Mouse (Mus musculus): ENCODE measurements around the gene Ercc6. TPM values are rescaled to one million over a fixed set of nuclear protein-coding genes. Genes with fewer than 3 reads are reported as not detected.
A peak's percentile ranks its signal among the peaks of the same experiment; 100 is the strongest.

The Ercc6 gene
- polyA plus RNA-seq, 1 experiment from 2014 or later = 28.2 TPM

DNA sequence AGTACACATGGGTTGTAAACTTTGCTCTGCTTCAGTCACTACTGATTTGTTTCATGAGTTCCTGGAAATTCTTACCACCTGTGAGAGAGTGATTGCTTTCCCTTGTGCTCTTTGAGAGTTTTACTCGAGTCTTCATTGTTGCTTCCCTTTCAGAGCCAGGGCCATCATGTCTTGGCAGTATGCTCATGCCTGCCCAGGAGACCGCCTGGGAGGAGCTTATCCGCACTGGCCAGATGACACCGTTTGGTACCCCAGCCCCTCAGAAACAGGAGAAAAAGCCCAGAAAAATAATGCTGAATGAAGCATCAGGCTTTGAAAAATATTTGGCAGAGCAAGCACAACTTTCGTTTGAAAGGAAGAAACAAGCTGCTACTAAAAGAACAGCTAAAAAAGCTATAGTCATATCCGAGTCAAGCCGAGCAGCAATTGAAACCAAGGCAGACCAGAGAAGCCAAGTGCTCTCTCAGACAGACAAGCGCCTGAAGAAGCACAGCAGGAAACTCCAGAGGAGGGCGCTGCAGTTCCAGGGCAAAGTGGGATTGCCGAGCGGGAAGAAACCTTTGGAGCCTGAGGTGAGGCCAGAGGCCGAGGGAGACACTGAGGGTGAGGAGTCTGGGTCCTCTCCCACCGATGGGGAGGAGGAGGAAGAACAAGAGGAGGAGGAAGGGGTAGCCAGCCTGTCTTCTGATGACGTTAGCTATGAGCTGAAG is 12.8 kb downstream of the Ercc6 start:
- Histone ChIP-seq H3K4me3 (ENCODE audit: low read depth, low read length) (no peak overlapping the region), H3K27ac (replicated peaks; ENCODE audit: low read depth, low read length) (no peak overlapping the region), H3K9me3 (ENCODE audit: control insufficient read depth, low read length) (no peaks in the 10 kb centered on the region), H3K36me3 (ENCODE audit: control insufficient read depth, insufficient read depth, low read length) (peaks cover 5% of the 10 kb centered on the region), H3K9ac (ENCODE audit: low read length) (no peak overlapping the region), H3K4me1 (ENCODE audit: control insufficient read depth, insufficient read depth, low read length) (no peaks in the 10 kb centered on the region), H3K4me2 (ENCODE audit: low read depth, severe bottlenecking) (no peak overlapping the region), H3K27me3 (ENCODE audit: control insufficient read depth, insufficient read depth, low read length) (no peaks in the 10 kb centered on the region)
- DNase-seq (ENCODE audit: low spot score) (no peak), ATAC-seq (ENCODE audit: insufficient number of reproducible peaks, low FRiP score, low TSS enrichment, low read depth) (no peak)
- 79% methylated on average over 14 of the region's 14 CpGs for WGBS

DNA sequence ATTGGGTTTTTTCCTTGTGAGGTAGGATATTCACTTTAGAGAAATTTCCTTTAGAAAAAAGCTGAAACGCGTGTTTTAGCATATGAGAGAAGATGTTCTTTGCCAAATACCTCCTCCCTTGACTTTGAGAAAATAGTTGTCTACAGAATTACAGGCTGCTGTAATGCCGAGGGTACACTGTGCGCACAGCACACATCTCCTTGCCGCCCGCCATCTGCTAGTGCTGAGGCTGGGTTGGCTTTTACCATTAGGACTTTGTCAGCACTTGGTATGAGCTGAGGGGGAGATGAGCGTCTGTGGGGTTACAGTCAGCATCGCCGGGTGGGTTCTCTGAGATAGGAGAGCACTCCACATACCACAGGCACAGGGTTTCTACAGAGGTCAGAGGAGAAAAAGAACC is 13.9 kb downstream of the Ercc6 start:
- Histone ChIP-seq H3K27ac (replicated peaks; ENCODE audit: low read depth, low read length) (no peak overlapping the region), H3K9ac (ENCODE audit: low read length) (no peak overlapping the region), H3K9me3 (ENCODE audit: control insufficient read depth, low read length) (no peaks in the 10 kb centered on the region), H3K27me3 (ENCODE audit: control insufficient read depth, insufficient read depth, low read length) (no peaks in the 10 kb centered on the region), H3K4me3 (ENCODE audit: low read depth, low read length) (no peak overlapping the region), H3K4me2 (ENCODE audit: low read depth, severe bottlenecking) (no peak overlapping the region), H3K4me1 (ENCODE audit: control insufficient read depth, insufficient read depth, low read length) (no peaks in the 10 kb centered on the region), H3K36me3 (ENCODE audit: control insufficient read depth, insufficient read depth, low read length) (peaks cover 5% of the 10 kb centered on the region)
- no peak for ATAC-seq (ENCODE audit: insufficient number of reproducible peaks, low FRiP score, low TSS enrichment, low read depth)
- WGBS = 94% methylated on average over 9 of the region's 9 CpGs
- DNase-seq (ENCODE audit: low spot score) = no peak

GRCm38 (mm10) chr14:32529036-32529435 is 15.7 kb downstream of the Ercc6 start:
- Histone ChIP-seq H3K9ac (ENCODE audit: low read length) (no peak overlapping the region), H3K27ac (replicated peaks; ENCODE audit: low read depth, low read length) (no peak overlapping the region), H3K27me3 (ENCODE audit: control insufficient read depth, insufficient read depth, low read length) (no peaks in the 10 kb centered on the region), H3K36me3 (ENCODE audit: control insufficient read depth, insufficient read depth, low read length) (peaks cover 3% of the 10 kb centered on the region), H3K9me3 (ENCODE audit: control insufficient read depth, low read length) (no peaks in the 10 kb centered on the region), H3K4me2 (ENCODE audit: low read depth, severe bottlenecking) (no peak overlapping the region), H3K4me1 (ENCODE audit: control insufficient read depth, insufficient read depth, low read length) (0 out of 2 replicates have a peak, but pooled peaks cover 3% of the 10 kb centered on the region), H3K4me3 (ENCODE audit: low read depth, low read length) (no peak overlapping the region)
- DNase-seq (ENCODE audit: low spot score) (no peak), ATAC-seq (ENCODE audit: insufficient number of reproducible peaks, low FRiP score, low TSS enrichment, low read depth) (no peak)
- 90% methylated on average over 7 of the region's 7 CpGs for WGBS

- no peak overlapping the region for H3K27ac ChIP-seq (replicated peaks; ENCODE audit: low read depth, low read length)
- 7% methylated on average over 2 of the region's 2 CpGs for whole genome bisulfite sequencing
- H3K4me2 ChIP-seq (ENCODE audit: low read depth, severe bottlenecking) = no peak overlapping the region
- no peak overlapping the region for H3K9ac ChIP-seq (ENCODE audit: low read length)
- 0 out of 2 replicates have a peak, but pooled peaks cover 3% of the 10 kb centered on the region for H3K4me1 ChIP-seq (ENCODE audit: control insufficient read depth, insufficient read depth, low read length)
- H3K9me3 ChIP-seq (ENCODE audit: control insufficient read depth, low read length) = no peaks in the 10 kb centered on the region
- ATAC-seq (ENCODE audit: insufficient number of reproducible peaks, low FRiP score, low TSS enrichment, low read depth) (no peak), DNase-seq (ENCODE audit: low spot score) (peak; percentile 45)
- H3K4me3 ChIP-seq (ENCODE audit: low read depth, low read length) = no peak overlapping the region
- no peaks in the 10 kb centered on the region for H3K27me3 ChIP-seq (ENCODE audit: control insufficient read depth, insufficient read depth, low read length)
- peaks cover 6% of the 10 kb centered on the region for H3K36me3 ChIP-seq (ENCODE audit: control insufficient read depth, insufficient read depth, low read length)
These were observed 17.6 kb downstream of the Ercc6 start for GRCm38 (mm10) chr14:32530896-32531295.

GRCm38 (mm10) chr14:32531371-32531770 is 18.1 kb downstream of the Ercc6 start:
- H3K4me3 ChIP-seq (ENCODE audit: low read depth, low read length) = no peak overlapping the region
- H3K9ac ChIP-seq (ENCODE audit: low read length) = no peak overlapping the region
- DNase-seq (ENCODE audit: low spot score) = no peak
- no peaks in the 10 kb centered on the region for H3K27me3 ChIP-seq (ENCODE audit: control insufficient read depth, insufficient read depth, low read length)
- 0 out of 2 replicates have a peak, but pooled peaks cover 3% of the 10 kb centered on the region for H3K4me1 ChIP-seq (ENCODE audit: control insufficient read depth, insufficient read depth, low read length)
- no peaks in the 10 kb centered on the region for H3K9me3 ChIP-seq (ENCODE audit: control insufficient read depth, low read length)
- no peak overlapping the region for H3K27ac ChIP-seq (replicated peaks; ENCODE audit: low read depth, low read length)
- no peak overlapping the region for H3K4me2 ChIP-seq (ENCODE audit: low read depth, severe bottlenecking)
- 81% methylated on average over 3 of the region's 3 CpGs for WGBS
- peaks cover 6% of the 10 kb centered on the region for H3K36me3 ChIP-seq (ENCODE audit: control insufficient read depth, insufficient read depth, low read length)
- no peak for ATAC-seq (ENCODE audit: insufficient number of reproducible peaks, low FRiP score, low TSS enrichment, low read depth)

- Histone ChIP-seq H3K9ac (ENCODE audit: low read length) (no peak overlapping the region), H3K9me3 (ENCODE audit: control insufficient read depth, low read length) (no peaks in the 10 kb centered on the region), H3K4me2 (ENCODE audit: low read depth, severe bottlenecking) (no peak overlapping the region), H3K4me1 (ENCODE audit: control insufficient read depth, insufficient read depth, low read length) (0 out of 2 replicates have a peak, but pooled peaks cover 3% of the 10 kb centered on the region), H3K27ac (replicated peaks; ENCODE audit: low read depth, low read length) (no peak overlapping the region), H3K4me3 (ENCODE audit: low read depth, low read length) (no peak overlapping the region), H3K36me3 (ENCODE audit: control insufficient read depth, insufficient read depth, low read length) (peaks cover 4% of the 10 kb centered on the region; the same call in 1 of the 2 replicates), H3K27me3 (ENCODE audit: control insufficient read depth, insufficient read depth, low read length) (no peaks in the 10 kb centered on the region)
- DNase-seq (ENCODE audit: low spot score) (no peak), ATAC-seq (ENCODE audit: insufficient number of reproducible peaks, low FRiP score, low TSS enrichment, low read depth) (no peak)
- WGBS = 53% methylated on average over 7 of the region's 7 CpGs
These were observed 19.2 kb downstream of the Ercc6 start for GRCm38 (mm10) chr14:32532381-32533147.

DNA sequence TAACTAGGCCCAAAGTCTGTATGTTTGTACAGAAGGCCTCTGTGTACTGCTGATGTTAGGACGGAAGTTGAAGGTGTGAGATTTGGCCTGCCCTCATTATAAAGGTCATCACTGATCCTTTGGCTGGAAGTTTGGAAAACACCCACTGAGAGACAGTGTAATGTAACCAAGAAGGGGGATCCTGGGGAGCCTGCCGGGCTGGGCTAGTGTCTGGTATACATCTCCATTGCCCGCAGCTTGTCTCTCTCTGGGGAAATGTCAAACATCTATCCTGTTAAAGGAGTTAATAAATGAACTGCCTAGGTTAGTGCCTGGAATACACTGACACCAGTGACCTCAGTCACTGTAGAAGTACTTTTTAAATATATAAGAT is 19.8 kb downstream of the Ercc6 start:
- no peaks in the 10 kb centered on the region for H3K27me3 ChIP-seq (ENCODE audit: control insufficient read depth, insufficient read depth, low read length)
- WGBS = 67% methylated on average over 3 of the region's 3 CpGs

DNA sequence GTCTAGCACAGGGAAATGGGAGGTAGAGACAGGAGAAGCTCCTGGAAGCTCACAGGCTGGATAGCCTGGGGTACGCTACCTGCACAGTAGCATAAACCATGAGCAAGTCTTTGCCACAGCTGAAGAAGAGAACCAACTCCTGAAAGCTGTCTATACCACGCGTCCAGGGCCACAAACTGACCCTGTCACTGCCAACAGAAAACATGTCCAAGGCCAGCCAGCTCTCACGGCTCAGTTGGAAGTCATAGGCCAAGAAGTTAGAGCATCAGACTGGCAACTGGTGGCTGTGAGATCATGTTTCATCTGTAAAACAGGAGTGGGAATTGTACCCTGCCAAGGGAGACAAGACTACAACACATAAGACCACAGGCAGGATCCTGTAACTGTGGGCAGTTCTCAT is 20.3 kb downstream of the Ercc6 start:
- peaks cover 4% of the 10 kb centered on the region for H3K36me3 ChIP-seq (ENCODE audit: control insufficient read depth, insufficient read depth, low read length)
- WGBS = 86% methylated on average over 4 of the region's 4 CpGs
- no peak for DNase-seq (ENCODE audit: low spot score)

More for the DNA sequence above, 19.8 kb downstream of the Ercc6 start:
- Histone ChIP-seq H3K27ac (replicated peaks; ENCODE audit: low read depth, low read length) (no peak overlapping the region), H3K4me3 (ENCODE audit: low read depth, low read length) (no peak overlapping the region), H3K4me1 (ENCODE audit: control insufficient read depth, insufficient read depth, low read length) (0 out of 2 replicates have a peak, but pooled peaks cover 3% of the 10 kb centered on the region), H3K4me2 (ENCODE audit: low read depth, severe bottlenecking) (no peak overlapping the region), H3K9me3 (ENCODE audit: control insufficient read depth, low read length) (no peaks in the 10 kb centered on the region), H3K36me3 (ENCODE audit: control insufficient read depth, insufficient read depth, low read length) (peaks cover 4% of the 10 kb centered on the region), H3K9ac (ENCODE audit: low read length) (no peak overlapping the region)
- DNase-seq (ENCODE audit: low spot score) = no peak
- no peak for ATAC-seq (ENCODE audit: insufficient number of reproducible peaks, low FRiP score, low TSS enrichment, low read depth)

More for the DNA sequence above, 20.3 kb downstream of the Ercc6 start:
- Histone ChIP-seq H3K9ac (ENCODE audit: low read length) (no peak overlapping the region), H3K4me3 (ENCODE audit: low read depth, low read length) (no peak overlapping the region), H3K9me3 (ENCODE audit: control insufficient read depth, low read length) (no peaks in the 10 kb centered on the region), H3K4me1 (ENCODE audit: control insufficient read depth, insufficient read depth, low read length) (0 out of 2 replicates have a peak, but pooled peaks cover 3% of the 10 kb centered on the region), H3K27me3 (ENCODE audit: control insufficient read depth, insufficient read depth, low read length) (no peaks in the 10 kb centered on the region), H3K4me2 (ENCODE audit: low read depth, severe bottlenecking) (no peak overlapping the region), H3K27ac (replicated peaks; ENCODE audit: low read depth, low read length) (no peak overlapping the region)
- ATAC-seq (ENCODE audit: insufficient number of reproducible peaks, low FRiP score, low TSS enrichment, low read depth) = no peak
